Mouse (Mus musculus): ENCODE results near the gene Btn2a2. TPM values are rescaled to one million over a fixed set of nuclear protein-coding genes. Genes with fewer than 3 reads are reported as not detected.

The Btn2a2 gene
- polyA plus RNA-seq, 1 experiment from 2014 or later = 0.20 TPM

GRCm38 (mm10) chr13:23435676-23436075 lies 53.0 kb downstream of the Btn2a2 start:
- H3K36me3 ChIP-seq (ENCODE audit: control insufficient read depth, insufficient read depth, low read length) = no peaks in the 10 kb centered on the region
- H3K9me3 ChIP-seq (ENCODE audit: control insufficient read depth, low read length) = no peaks in the 10 kb centered on the region
- peak overlapping the region; percentile 72 for H3K4me2 ChIP-seq (ENCODE audit: low read depth, low read length)
- H3K4me1 ChIP-seq (replicated peaks; ENCODE audit: control insufficient read depth, insufficient read depth, low read length) = peaks cover 5% of the 10 kb centered on the region; the same call in 1 of the 2 replicates
- peak overlapping the region; percentile 53 for H3K4me3 ChIP-seq (ENCODE audit: low read length)
- 2% methylated on average over 12 of the region's 12 CpGs for WGBS
- ATAC-seq (ENCODE audit: low read depth) = no peak
- H3K27ac ChIP-seq (ENCODE audit: low read length) = no peak overlapping the region
- no peaks in the 10 kb centered on the region for H3K27me3 ChIP-seq (ENCODE audit: control insufficient read depth, insufficient read depth, low read depth, low read length)
- peak overlapping the region; percentile 62 for H3K9ac ChIP-seq (ENCODE audit: low read length)

- Histone ChIP-seq H3K4me2 (ENCODE audit: low read depth, low read length) (peak overlapping the region; percentile 72), H3K4me1 (replicated peaks; ENCODE audit: control insufficient read depth, insufficient read depth, low read length) (peaks cover 5% of the 10 kb centered on the region; the same call in 1 of the 2 replicates), H3K27ac (ENCODE audit: low read length) (no peak overlapping the region), H3K9ac (ENCODE audit: low read length) (peak overlapping the region; percentile 62), H3K9me3 (ENCODE audit: control insufficient read depth, low read length) (no peaks in the 10 kb centered on the region), H3K4me3 (ENCODE audit: low read length) (peak overlapping the region; percentile 53), H3K27me3 (ENCODE audit: control insufficient read depth, insufficient read depth, low read depth, low read length) (no peaks in the 10 kb centered on the region), H3K36me3 (ENCODE audit: control insufficient read depth, insufficient read depth, low read length) (no peaks in the 10 kb centered on the region)
- 22% methylated on average over 4 of the region's 4 CpGs for WGBS
- ATAC-seq (ENCODE audit: low read depth) = no peak
These were observed 53.4 kb downstream of the Btn2a2 start for GRCm38 (mm10) chr13:23435241-23435640.

- WGBS = 22% methylated on average over 7 of the region's 7 CpGs
- H3K9me3 ChIP-seq (ENCODE audit: control insufficient read depth, low read length) = no peaks in the 10 kb centered on the region
- H3K4me2 ChIP-seq (ENCODE audit: low read depth, low read length) = peak overlapping the region; percentile 9; the same call in 1 of the 2 replicates
- no peak for ATAC-seq (ENCODE audit: low read depth)
- H3K4me3 ChIP-seq (ENCODE audit: low read length) = no peak overlapping the region
- H3K9ac ChIP-seq (ENCODE audit: low read length) = no peak overlapping the region
- H3K27me3 ChIP-seq (ENCODE audit: control insufficient read depth, insufficient read depth, low read depth, low read length) = no peaks in the 10 kb centered on the region
- peaks cover 5% of the 10 kb centered on the region; the same call in 1 of the 2 replicates for H3K4me1 ChIP-seq (replicated peaks; ENCODE audit: control insufficient read depth, insufficient read depth, low read length)
- H3K27ac ChIP-seq (ENCODE audit: low read length) = no peak overlapping the region
- no peaks in the 10 kb centered on the region for H3K36me3 ChIP-seq (ENCODE audit: control insufficient read depth, insufficient read depth, low read length)
These were observed 54.2 kb downstream of the Btn2a2 start for GRCm38 (mm10) chr13:23434426-23434825.

- H3K9me3 ChIP-seq (ENCODE audit: control insufficient read depth, low read length) = no peaks in the 10 kb centered on the region
- peaks cover 8% of the 10 kb centered on the region; the same call in 1 of the 2 replicates for H3K4me1 ChIP-seq (replicated peaks; ENCODE audit: control insufficient read depth, insufficient read depth, low read length)
- WGBS = 51% methylated on average over 5 of the region's 5 CpGs
- H3K36me3 ChIP-seq (ENCODE audit: control insufficient read depth, insufficient read depth, low read length) = no peaks in the 10 kb centered on the region
- H3K27ac ChIP-seq (ENCODE audit: low read length) = no peak overlapping the region
- no peaks in the 10 kb centered on the region for H3K27me3 ChIP-seq (ENCODE audit: control insufficient read depth, insufficient read depth, low read depth, low read length)
- H3K9ac ChIP-seq (ENCODE audit: low read length) = no peak overlapping the region
- no peak overlapping the region for H3K4me3 ChIP-seq (ENCODE audit: low read length)
- H3K4me2 ChIP-seq (ENCODE audit: low read depth, low read length) = 0 out of 2 replicates have a peak overlapping the region, but pooled peaks have one; percentile 1
- ATAC-seq (ENCODE audit: low read depth) = no peak
These were observed 54.9 kb downstream of the Btn2a2 start for GRCm38 (mm10) chr13:23433801-23434200.

- no peak for ATAC-seq (ENCODE audit: low read depth)
- H3K4me3 ChIP-seq (ENCODE audit: low read length) = peak overlapping the region; percentile 54
- 7% methylated on average over 5 of the region's 5 CpGs for WGBS
- H3K4me1 ChIP-seq (replicated peaks; ENCODE audit: control insufficient read depth, insufficient read depth, low read length) = peaks cover 7% of the 10 kb centered on the region; the same call in 1 of the 2 replicates
- H3K36me3 ChIP-seq (ENCODE audit: control insufficient read depth, insufficient read depth, low read length) = no peaks in the 10 kb centered on the region
- no peaks in the 10 kb centered on the region for H3K27me3 ChIP-seq (ENCODE audit: control insufficient read depth, insufficient read depth, low read depth, low read length)
- peak overlapping the region; percentile 56 for H3K9ac ChIP-seq (ENCODE audit: low read length)
- peak overlapping the region; percentile 63 for H3K27ac ChIP-seq (ENCODE audit: low read length)
- no peaks in the 10 kb centered on the region for H3K9me3 ChIP-seq (ENCODE audit: control insufficient read depth, low read length)
- peak overlapping the region; percentile 77 for H3K4me2 ChIP-seq (ENCODE audit: low read depth, low read length)
These were observed 55.5 kb downstream of the Btn2a2 start for GRCm38 (mm10) chr13:23433206-23433605.

- H3K27ac ChIP-seq (ENCODE audit: low read length) = peak overlapping the region; percentile 63
- ATAC-seq (ENCODE audit: low read depth) = peak; percentile 91
- H3K4me2 ChIP-seq (ENCODE audit: low read depth, low read length) = peak overlapping the region; percentile 77
- H3K9ac ChIP-seq (ENCODE audit: low read length) = peak overlapping the region; percentile 68
- H3K9me3 ChIP-seq (ENCODE audit: control insufficient read depth, low read length) = no peaks in the 10 kb centered on the region
- peaks cover 7% of the 10 kb centered on the region; the same call in 1 of the 2 replicates for H3K4me1 ChIP-seq (replicated peaks; ENCODE audit: control insufficient read depth, insufficient read depth, low read length)
- H3K27me3 ChIP-seq (ENCODE audit: control insufficient read depth, insufficient read depth, low read depth, low read length) = no peaks in the 10 kb centered on the region
- 0% methylated on average over 28 of the region's 28 CpGs for WGBS
- H3K36me3 ChIP-seq (ENCODE audit: control insufficient read depth, insufficient read depth, low read length) = no peaks in the 10 kb centered on the region
- peak overlapping the region; percentile 54 for H3K4me3 ChIP-seq (ENCODE audit: low read length)
These were observed 56.0 kb downstream of the Btn2a2 start for GRCm38 (mm10) chr13:23432562-23433201.

- Histone ChIP-seq H3K4me2 (ENCODE audit: low read depth, low read length) (peak overlapping the region; percentile 77), H3K27me3 (ENCODE audit: control insufficient read depth, insufficient read depth, low read depth, low read length) (no peaks in the 10 kb centered on the region), H3K9me3 (ENCODE audit: control insufficient read depth, low read length) (no peaks in the 10 kb centered on the region), H3K36me3 (ENCODE audit: control insufficient read depth, insufficient read depth, low read length) (no peaks in the 10 kb centered on the region), H3K9ac (ENCODE audit: low read length) (peak overlapping the region; percentile 70), H3K27ac (ENCODE audit: low read length) (peak overlapping the region; percentile 96), H3K4me3 (ENCODE audit: low read length) (peak overlapping the region; percentile 57), H3K4me1 (replicated peaks; ENCODE audit: control insufficient read depth, insufficient read depth, low read length) (peaks cover 7% of the 10 kb centered on the region; the same call in 1 of the 2 replicates)
- ATAC-seq (ENCODE audit: low read depth) = peak; percentile 72
- under 1% methylated on average over 15 of the region's 15 CpGs for WGBS
These were observed 57.3 kb downstream of the Btn2a2 start for GRCm38 (mm10) chr13:23431351-23431771.

- under 1% methylated on average over 17 of the region's 17 CpGs for WGBS
- Histone ChIP-seq H3K9me3 (ENCODE audit: control insufficient read depth, low read length) (no peaks in the 10 kb centered on the region), H3K36me3 (ENCODE audit: control insufficient read depth, insufficient read depth, low read length) (no peaks in the 10 kb centered on the region), H3K27me3 (ENCODE audit: control insufficient read depth, insufficient read depth, low read depth, low read length) (no peaks in the 10 kb centered on the region), H3K4me3 (ENCODE audit: low read length) (peak overlapping the region; percentile 57), H3K4me2 (ENCODE audit: low read depth, low read length) (peak overlapping the region; percentile 77), H3K9ac (ENCODE audit: low read length) (peak overlapping the region; percentile 66), H3K4me1 (replicated peaks; ENCODE audit: control insufficient read depth, insufficient read depth, low read length) (peaks cover 7% of the 10 kb centered on the region; the same call in 1 of the 2 replicates), H3K27ac (ENCODE audit: low read length) (peak overlapping the region; percentile 96)
- peak; percentile 70 for ATAC-seq (ENCODE audit: low read depth)
These were observed 57.9 kb downstream of the Btn2a2 start for GRCm38 (mm10) chr13:23430734-23431133.

GRCm38 (mm10) chr13:23429771-23430380 lies 58.8 kb downstream of the Btn2a2 start:
- Histone ChIP-seq H3K4me3 (ENCODE audit: low read length) (peak overlapping the region; percentile 57), H3K9ac (ENCODE audit: low read length) (peak overlapping the region; percentile 34), H3K36me3 (ENCODE audit: control insufficient read depth, insufficient read depth, low read length) (no peaks in the 10 kb centered on the region), H3K9me3 (ENCODE audit: control insufficient read depth, low read length) (no peaks in the 10 kb centered on the region), H3K4me1 (replicated peaks; ENCODE audit: control insufficient read depth, insufficient read depth, low read length) (peaks cover 7% of the 10 kb centered on the region), H3K27me3 (ENCODE audit: control insufficient read depth, insufficient read depth, low read depth, low read length) (no peaks in the 10 kb centered on the region), H3K4me2 (ENCODE audit: low read depth, low read length) (peak overlapping the region; percentile 77), H3K27ac (ENCODE audit: low read length) (no peak overlapping the region)
- WGBS = 24% methylated on average over 10 of the region's 10 CpGs
- ATAC-seq (ENCODE audit: low read depth) = no peak
